12 mouse cellular contexts compared by ENCODE assay signal in the genomic region with DNA sequence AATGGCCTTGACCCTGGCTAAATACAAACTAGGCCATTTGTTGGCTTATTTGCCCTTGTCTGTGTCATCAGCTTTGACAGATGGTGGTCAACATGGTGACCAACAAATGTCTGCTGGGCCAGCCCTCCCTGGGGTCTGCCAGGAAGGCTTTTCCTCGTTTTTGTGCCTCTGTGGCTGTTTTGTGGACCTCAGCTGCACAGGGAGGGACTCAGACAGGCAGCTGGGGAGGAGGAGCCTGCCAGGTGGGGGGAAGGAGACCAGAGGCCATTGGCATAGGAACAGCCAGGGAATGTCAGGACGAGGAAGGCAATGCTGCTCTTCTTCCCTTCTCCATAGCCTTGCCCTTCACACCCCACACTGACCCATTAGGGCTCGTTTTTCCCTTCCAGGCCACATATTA.
"Had no signal": no experiment of that assay in that cellular context is flagged by ENCODE, and none has a peak within 500 bp of the region (broad histone marks: within the 10 kb centered on the region; RNA-seq: fewer than 3 reads in every experiment).

No protein-coding gene starts in this region.

- H3K4me1 ChIP-seq: liver, embryonic 12.5 days had no signal

- DNase-seq: kidney, adult 18-20 months; kidney, postnatal 10 days; kidney, postnatal 4 days; lung, embryonic 14.5 days; lung, postnatal 10 days; lung, postnatal 4 days; right cerebral cortex, postnatal 25 days; thymus, postnatal 36 days had no signal

- ATAC-seq: liver, embryonic 12.5 days; midbrain, embryonic 16.5 days had no signal

- H3K9ac ChIP-seq: limb, embryonic 15.5 days; liver, embryonic 12.5 days; lung, embryonic 14.5 days had no signal

- H3K9me3 ChIP-seq: limb, embryonic 15.5 days; liver, embryonic 12.5 days had no signal

- H3K27me3 ChIP-seq: limb, embryonic 15.5 days; liver, embryonic 12.5 days had no signal

- H3K4me2 ChIP-seq: limb, embryonic 15.5 days; liver, embryonic 12.5 days; lung, embryonic 14.5 days had no signal

- H3K36me3 ChIP-seq: limb, embryonic 15.5 days; liver, embryonic 12.5 days had no signal

- H3K4me3 ChIP-seq: layer of hippocampus, adult 2 months; limb, embryonic 15.5 days; liver, embryonic 12.5 days had no signal

- H3K27ac ChIP-seq: layer of hippocampus, adult 2 months; limb, embryonic 15.5 days; liver, embryonic 12.5 days had no signal
